Mouse (Mus musculus) c-Kit-negative CD71-positive TER-119-positive erythroid progenitor cells, embryonic 14.5 days (primary cell): Measurements from ENCODE around the gene Fbxo46.

Experiments
- DNase-seq: peaks from one replicate; pipeline ENCODE4 v3.0.0-alpha.2; 2013; ENCODE audit warnings: low read depth, low spot score

Fbxo46 gene

GRCm38 (mm10) chr7:19093174-19093521, 26.5 kb upstream of the Fbxo46 start:
- DNase-seq = peak; percentile 48

DNA sequence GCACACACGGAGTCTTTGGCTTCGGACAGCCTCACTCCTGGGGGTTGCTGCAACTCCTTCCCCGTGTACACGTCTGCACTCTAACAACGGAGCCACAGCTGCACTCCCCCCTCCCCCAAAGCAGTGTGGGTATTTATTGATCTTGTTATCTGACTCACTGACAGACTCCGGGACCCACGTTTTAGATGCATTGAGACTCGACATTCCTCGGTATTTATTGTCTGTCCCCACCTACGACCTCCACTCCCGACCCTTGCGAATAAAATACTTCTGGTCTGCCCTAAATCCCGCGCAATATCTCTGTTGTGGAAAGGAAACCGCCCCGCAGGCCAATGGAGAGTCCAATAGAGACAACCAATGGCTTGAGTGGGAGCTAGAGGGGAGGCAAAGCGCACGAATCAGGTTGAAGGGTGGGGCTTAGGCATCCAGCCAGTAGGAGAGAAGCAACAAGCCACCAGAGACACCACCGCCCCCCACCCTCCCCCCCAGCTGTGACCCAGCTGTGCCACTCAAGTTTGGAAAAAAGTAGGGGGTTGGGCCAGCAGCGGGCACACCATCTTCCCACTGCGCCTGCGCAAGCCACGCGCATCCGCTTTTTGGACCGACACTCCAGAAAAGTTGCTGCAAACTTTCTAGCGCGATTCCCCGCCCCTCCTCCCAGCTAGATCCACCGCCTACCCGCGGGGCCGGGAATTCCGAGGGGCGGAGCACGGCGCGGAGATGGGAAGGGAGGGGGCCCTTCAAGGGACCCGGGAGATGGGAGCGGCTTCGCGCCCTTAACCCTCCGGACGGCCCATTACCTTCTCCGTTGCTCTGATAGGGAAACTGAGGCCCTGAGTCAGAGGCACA, 25.9 kb upstream of the Fbxo46 start:
- DNase-seq = peak; percentile 51

GRCm38 (mm10) chr7:19094471-19094825, 25.2 kb upstream of the Fbxo46 start, which contains the start of gene Six5:
TSS of gene Six5 (plus strand) at chr7:19094594.
- DNase-seq = no peak

- DNase-seq = no peak
Measured at GRCm38 (mm10) chr7:19094826-19095750, 24.6 kb upstream of the Fbxo46 start.

DNA sequence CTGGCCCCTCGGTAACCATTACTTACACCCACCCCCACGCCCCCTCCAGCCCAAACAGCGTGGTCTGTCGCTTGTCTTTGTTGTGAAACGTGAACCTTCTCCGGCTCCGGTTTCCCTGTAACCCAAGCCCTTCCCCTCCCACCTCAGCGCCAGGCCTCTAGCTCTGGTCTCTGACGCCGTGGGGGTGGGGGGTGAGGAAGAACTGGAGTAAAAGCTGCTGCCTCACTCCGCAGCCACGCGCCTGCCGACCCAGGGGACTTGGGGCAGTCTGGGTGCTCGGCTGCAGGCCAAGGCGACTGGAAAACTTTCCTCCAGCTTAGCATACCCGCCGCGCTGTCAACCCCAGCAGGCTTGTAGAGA, 23.9 kb upstream of the Fbxo46 start:
- no peak for DNase-seq

GRCm38 (mm10) chr7:19096421-19096976, 23.2 kb upstream of the Fbxo46 start:
- DNase-seq = no peak

DNA sequence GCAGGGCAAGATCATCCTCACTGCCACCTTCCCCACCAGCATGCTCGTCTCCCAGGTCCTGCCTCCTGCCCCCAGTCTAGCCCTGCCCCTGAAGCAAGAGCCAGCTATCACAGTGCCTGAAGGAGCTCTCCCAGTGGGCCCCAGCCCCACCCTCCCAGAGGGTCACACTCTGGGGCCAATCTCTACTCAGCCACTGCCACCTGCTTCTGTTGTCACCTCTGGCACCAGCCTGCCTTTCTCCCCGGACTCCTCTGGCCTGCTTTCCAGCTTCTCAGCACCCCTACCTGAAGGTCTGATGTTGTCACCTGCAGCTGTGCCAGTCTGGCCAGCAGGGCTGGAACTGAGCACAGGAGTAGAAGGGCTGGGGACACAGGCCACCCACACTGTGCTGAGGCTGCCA, 22.4 kb upstream of the Fbxo46 start:
- DNase-seq = no peak

DNA sequence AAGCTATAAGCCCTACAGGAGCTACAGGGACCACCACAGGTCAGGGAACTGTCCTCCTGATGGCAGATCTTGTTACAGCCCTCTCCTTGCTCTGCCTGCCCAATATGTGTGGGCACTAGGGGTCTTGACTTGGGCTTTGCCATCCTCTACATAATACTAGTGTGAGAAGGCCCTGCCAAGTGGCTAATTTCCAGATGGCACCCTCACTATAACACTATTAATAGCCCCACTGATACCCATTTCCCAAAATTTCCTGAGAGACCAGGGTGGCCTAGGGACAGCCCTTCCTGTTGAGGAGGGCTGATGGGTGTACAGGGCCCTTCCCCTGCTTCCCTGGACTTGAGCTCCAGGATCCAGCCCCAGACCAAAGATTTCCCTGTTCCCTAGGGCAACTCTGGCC, 21.8 kb upstream of the Fbxo46 start:
- no peak for DNase-seq

GRCm38 (mm10) chr7:19098811-19099210, 20.8 kb upstream of the Fbxo46 start:
- no peak for DNase-seq

- no peak for DNase-seq
Measured at GRCm38 (mm10) chr7:19100290-19100689, 19.4 kb upstream of the Fbxo46 start.

- DNase-seq = no peak
Measured at GRCm38 (mm10) chr7:19103741-19104140, 15.9 kb upstream of the Fbxo46 start.

GRCm38 (mm10) chr7:19104486-19104885, 15.2 kb upstream of the Fbxo46 start:
- DNase-seq = no peak

- no peak for DNase-seq
Measured at GRCm38 (mm10) chr7:19107436-19107835, 12.2 kb upstream of the Fbxo46 start.

DNA sequence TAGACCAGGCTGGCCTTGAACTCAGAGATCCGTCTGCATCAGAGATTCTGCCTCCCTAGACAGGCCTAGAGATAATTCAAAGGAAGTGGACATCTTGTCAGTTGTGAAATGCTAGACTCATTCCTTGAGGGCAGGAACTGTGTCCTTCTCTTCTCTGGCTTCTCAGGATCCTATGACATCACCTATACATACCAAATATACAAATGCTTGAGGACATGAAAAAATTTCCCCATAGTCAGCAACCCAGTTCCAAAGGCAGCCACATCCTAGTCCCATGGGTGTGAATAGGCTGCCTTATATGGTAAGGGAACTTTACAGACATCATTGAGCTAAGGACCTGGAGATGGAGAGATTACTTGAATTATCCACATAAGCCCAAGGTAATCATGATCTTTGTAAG, 10.1 kb upstream of the Fbxo46 start:
- DNase-seq = no peak

- DNase-seq = no peak
Measured at GRCm38 (mm10) chr7:19118028-19118771, 1.5 kb upstream of the Fbxo46 start, which contains the start of gene Gm4969. TSS of gene Gm4969 (minus strand) at chr7:19118368.

DNA sequence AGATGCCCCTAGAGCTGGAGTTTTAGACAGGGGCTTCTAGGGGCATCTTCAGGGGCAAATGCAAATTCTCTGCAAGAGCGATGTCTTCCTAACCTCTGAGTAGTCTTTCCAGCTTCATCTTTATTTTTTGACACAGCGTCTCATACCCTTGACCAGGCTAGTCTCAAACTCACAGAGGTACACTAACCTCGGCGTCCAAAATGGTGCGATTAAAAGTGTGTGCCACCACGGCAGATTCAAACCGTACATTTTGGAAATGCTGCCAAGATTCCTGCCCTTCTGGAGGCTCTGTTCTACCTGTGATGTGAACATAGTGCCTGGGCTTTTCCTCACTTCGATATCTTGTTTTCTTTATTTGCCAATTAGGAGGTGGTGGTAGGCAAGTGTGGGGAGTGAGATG, 576 bp upstream of the Fbxo46 start:
- DNase-seq = no peak

DNA sequence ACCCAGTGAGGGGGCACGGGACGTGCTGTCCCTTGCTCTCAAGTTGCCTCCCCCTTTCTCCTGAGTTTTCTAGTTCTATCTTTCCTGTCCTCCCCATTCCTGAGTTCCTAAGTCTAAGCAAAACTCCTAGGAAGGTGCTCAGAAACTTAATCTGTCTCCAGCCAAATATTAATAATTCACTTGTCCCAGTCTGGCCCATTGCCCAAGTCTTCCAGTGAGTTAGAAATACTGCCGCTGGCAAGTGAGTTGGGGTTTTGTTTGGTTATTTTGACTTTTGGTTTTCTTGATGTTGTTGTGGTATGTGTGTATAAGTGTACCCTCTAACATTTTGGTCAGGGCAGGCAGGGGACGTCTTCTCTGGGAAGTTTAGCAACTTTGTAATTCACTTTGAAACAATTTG, 2.0 kb downstream of the Fbxo46 start:
- no peak for DNase-seq

DNA sequence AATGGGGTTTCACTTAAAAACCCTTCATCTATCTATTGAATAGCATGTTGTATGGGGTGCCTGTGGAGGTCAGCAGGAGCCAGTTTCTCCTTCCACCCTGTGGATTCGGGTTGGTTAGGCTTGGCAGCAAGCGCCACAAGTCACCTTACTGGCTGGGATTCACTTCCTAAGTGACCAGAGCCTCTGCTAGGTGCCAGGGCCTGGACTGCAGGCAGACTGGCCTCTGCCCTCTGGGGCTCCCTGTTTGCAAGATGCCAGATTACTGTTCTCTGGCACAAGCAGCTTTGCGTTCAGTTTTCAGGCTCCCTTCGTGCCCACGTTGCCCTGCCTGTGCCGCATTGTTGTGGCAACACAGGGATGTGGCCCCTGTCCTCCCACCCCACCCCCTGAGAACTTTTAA, 5.1 kb downstream of the Fbxo46 start:
- no peak for DNase-seq

DNA sequence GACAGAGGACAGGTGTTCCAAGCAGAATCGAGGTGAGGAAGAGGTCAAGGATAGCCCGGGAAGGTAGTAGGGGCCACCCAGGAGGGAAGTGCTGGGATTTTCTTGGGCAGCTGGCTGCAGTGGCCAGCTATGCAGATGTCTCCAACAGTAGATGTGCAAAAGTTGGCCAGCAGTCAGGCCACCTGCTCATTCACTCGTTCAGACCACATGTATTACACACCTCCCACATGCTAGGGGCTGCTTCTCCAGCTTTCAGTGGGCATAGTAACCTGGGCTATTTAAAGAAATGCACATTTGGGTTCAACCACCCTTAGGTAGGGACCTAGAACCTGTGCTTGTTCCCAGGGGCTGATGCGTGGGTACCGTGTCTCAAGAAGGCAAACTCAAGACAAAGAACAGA, 8.1 kb downstream of the Fbxo46 start:
- no peak for DNase-seq

- DNase-seq = no peak
Measured at GRCm38 (mm10) chr7:19129396-19129795, 9.7 kb downstream of the Fbxo46 start.

DNA sequence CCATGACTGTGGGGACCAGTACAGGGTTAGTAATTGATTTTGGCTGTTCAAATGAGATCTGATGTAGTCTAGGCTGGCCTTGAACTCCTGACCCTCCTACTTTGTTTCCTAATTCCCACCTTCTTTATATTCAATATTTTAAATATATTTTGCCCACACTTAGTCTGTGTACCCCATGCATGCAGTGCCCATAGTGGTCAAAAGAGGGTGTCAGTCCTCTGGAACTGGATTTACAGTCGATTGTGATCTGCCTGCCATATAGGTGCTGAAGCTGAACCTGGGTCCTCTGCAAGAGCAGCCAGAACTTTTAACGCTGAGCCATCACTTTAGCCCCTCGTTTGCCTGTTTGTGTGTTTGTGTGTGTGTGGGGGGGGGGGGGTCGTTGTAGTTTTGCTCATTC, 11.0 kb downstream of the Fbxo46 start:
- no peak for DNase-seq
